Mouse (Mus musculus) limb, embryonic 10.5 days (tissue): ENCODE measurements around the gene Cfp. TPM values are rescaled to one million over a fixed set of nuclear protein-coding genes. Genes with fewer than 3 reads are reported as not detected.

Experiments
- DNase-seq: peaks from one replicate; pipeline ENCODE4 v3.0.0-alpha.2; 2017; ENCODE audit warnings: low spot score
- H3K27ac ChIP-seq: fragments of 300-500 bp; sonication (generic); 2 replicates; pipeline ENCODE4 v1.5.1; 2016; ENCODE audit warnings: mild to moderate bottlenecking
- H3K27me3 ChIP-seq: fragments of 300-500 bp; sonication (generic); 2 replicates; pipeline ENCODE4 v1.6.1; 2016; ENCODE audit warnings: low read depth, mild to moderate bottlenecking; ENCODE audit not compliant: poor library complexity, severe bottlenecking
- H3K36me3 ChIP-seq: fragments of 300-500 bp; sonication (generic); 2 replicates; pipeline ENCODE4 v1.6.1; 2016; ENCODE audit warnings: mild to moderate bottlenecking, moderate library complexity
- H3K4me1 ChIP-seq: fragments of 300-500 bp; sonication (generic); 2 replicates; pipeline ENCODE4 v1.6.1; 2016
- H3K4me3 ChIP-seq: fragments of 300-500 bp; sonication (generic); 2 replicates; pipeline ENCODE4 v1.5.1; 2016; ENCODE audit warnings: mild to moderate bottlenecking, moderate library complexity
- H3K9me3 ChIP-seq: fragments of 300-500 bp; sonication (generic); replicated peaks from 2 replicates; pipeline ENCODE4 v1.6.1; 2016; ENCODE audit warnings: mild to moderate bottlenecking
- WGBS: fragments of 180-500 bp; shearing (Covaris S2); methylation state at CpG from one replicate; pipeline ENCODE4 v1.1.7; 2016; 5-methylcytosine and 5-hydroxymethylcytosine counted together
- polyA plus RNA-seq: library from polyadenylated mRNA; unstranded; fragments of >200 nt; fragmentation: Nextera tagmentation; extraction: Ambion mirVana; gene quantifications from 2 replicates; pipeline ENCODE4 v1.2.1, GENCODE M21; 2016

Cfp gene
- polyA plus RNA-seq, 1 experiment from 2014 or later: 3.8 TPM

GRCm38 (mm10) chrX:20915075-20915474 is 16.3 kb downstream of the Cfp start:
- no peaks in the 10 kb centered on the region for H3K4me1 ChIP-seq
- no peaks in the 10 kb centered on the region for H3K9me3 ChIP-seq
- H3K27ac ChIP-seq: no peak overlapping the region
- H3K36me3 ChIP-seq: no peaks in the 10 kb centered on the region
- no peak overlapping the region for H3K4me3 ChIP-seq
- peaks cover 13% of the 10 kb centered on the region for H3K27me3 ChIP-seq
- DNase-seq: no peak

GRCm38 (mm10) chrX:20913726-20914125 is 17.6 kb downstream of the Cfp start:
- no peaks in the 10 kb centered on the region for H3K36me3 ChIP-seq
- H3K4me1 ChIP-seq: no peaks in the 10 kb centered on the region
- H3K9me3 ChIP-seq: no peaks in the 10 kb centered on the region
- no peak for DNase-seq
- no peak overlapping the region for H3K27ac ChIP-seq
- H3K4me3 ChIP-seq: no peak overlapping the region
- WGBS: 86% methylated on average over 6 of the region's 6 CpGs
- no peaks in the 10 kb centered on the region for H3K27me3 ChIP-seq

- H3K27me3 ChIP-seq: no peaks in the 10 kb centered on the region
- H3K27ac ChIP-seq: no peak overlapping the region
- no peak for DNase-seq
- H3K36me3 ChIP-seq: no peaks in the 10 kb centered on the region
- H3K4me3 ChIP-seq: no peak overlapping the region
- WGBS: 39% methylated on average over 3 of the region's 3 CpGs
- no peaks in the 10 kb centered on the region for H3K9me3 ChIP-seq
- H3K4me1 ChIP-seq: no peaks in the 10 kb centered on the region
These were observed 21.3 kb downstream of the Cfp start for GRCm38 (mm10) chrX:20910074-20910473.

Other genes starting within 250 kb of the Cfp start
- gene Cdk16, start 243.6 kb downstream of the Cfp start, polyA plus RNA-seq: 124 and 134 TPM in 2 replicates
- gene Usp11, start 227.6 kb downstream of the Cfp start, polyA plus RNA-seq: 39.3 and 49.4 TPM in 2 replicates
- gene Araf, start 133.7 kb downstream of the Cfp start, polyA plus RNA-seq: 80.8 and 96.4 TPM in 2 replicates
- 12.8 and 13.5 TPM in 2 replicates for gene Timp1, start 61.4 kb downstream of the Cfp start, polyA plus RNA-seq
- 0.13 and 0.14 TPM in 2 replicates for gene Syn1, start 10.6 kb downstream of the Cfp start, polyA plus RNA-seq
- gene Elk1, start 19.1 kb upstream of the Cfp start, polyA plus RNA-seq: 13.8 and 17.7 TPM in 2 replicates
- 65.6 and 68.2 TPM in 2 replicates for gene Uxt, start 30.5 kb upstream of the Cfp start, polyA plus RNA-seq
- gene Zfp182, start 130.8 kb upstream of the Cfp start, polyA plus RNA-seq: 4.0 and 5.0 TPM in 2 replicates
- gene Spaca5, start 136.9 kb upstream of the Cfp start, polyA plus RNA-seq: not detected in 2 replicates
- 1.3 and 1.6 TPM in 2 replicates for gene Zfp300, start 158.0 kb upstream of the Cfp start, polyA plus RNA-seq
- gene Ssxa1, start 184.3 kb upstream of the Cfp start, polyA plus RNA-seq: not detected in 2 replicates
- gene Gm21876, start 244.1 kb upstream of the Cfp start, polyA plus RNA-seq: not detected in 2 replicates